Mouse (Mus musculus) frontal cortex, postnatal 36 days (tissue): ENCODE results near the gene Cnga2.
"Not testable (repeated sequence)": the region's sequence is repeated elsewhere in the genome, so short reads cannot be mapped to it uniquely, and the experiment has no call there.

Source experiments
- DNase-seq, 2 experiments: peaks; one replicate each; pipeline ENCODE4 v3.0.0; 2022; ENCODE audit warnings: low spot score in 2 of 2

The Cnga2 gene

DNA sequence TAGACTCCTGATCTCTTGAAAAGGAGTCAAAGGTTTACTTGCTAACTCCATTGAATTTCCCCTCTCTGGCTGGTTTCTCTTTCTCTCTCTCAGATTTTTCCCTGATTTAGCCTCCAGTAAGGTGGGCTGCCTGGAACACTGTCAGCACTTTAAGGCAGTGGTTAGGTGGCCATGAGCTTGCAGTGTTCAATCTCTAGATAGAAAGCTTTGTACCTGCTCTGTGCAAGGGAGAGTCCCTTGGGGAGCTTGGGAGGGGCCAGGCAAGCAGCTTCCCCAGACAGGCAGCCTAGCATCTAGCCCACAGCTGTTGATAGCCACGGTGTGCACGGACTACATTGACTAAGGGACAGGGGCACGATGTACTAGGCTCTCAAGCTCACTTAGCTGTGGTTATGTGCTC, at the start of gene Cnga2:
TSS of gene Cnga2 (plus strand) at position 301 of the 400 bp plus-strand sequence.
- DNase-seq = no peak

- peak; percentile 38 to 55 for DNase-seq
These were observed 45.0 kb upstream of the Cnga2 start for GRCm38 (mm10) chrX:71946631-71947030.

DNA sequence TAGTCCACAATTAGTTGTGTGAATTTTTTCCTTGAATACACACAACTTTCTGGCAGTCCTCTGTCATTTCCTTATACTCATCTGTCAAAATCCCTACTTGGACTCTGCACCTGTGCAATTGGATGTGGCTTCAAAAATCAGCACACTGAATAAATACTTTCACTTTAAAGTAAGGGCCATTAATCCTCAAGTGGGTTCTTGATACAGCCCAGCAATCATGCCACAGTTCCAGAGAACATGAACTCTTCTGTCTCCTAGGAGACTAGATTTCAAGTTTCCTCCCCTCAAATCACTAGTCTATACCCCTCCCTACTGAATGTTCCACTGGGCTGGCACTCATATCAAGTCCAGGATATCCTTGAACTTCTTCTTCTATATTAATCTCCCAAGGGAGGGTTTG, 33.3 kb upstream of the Cnga2 start:
- DNase-seq = no peak

GRCm38 (mm10) chrX:71962073-71963051, 29.3 kb upstream of the Cnga2 start, which contains the start of gene Prrg3:
Gene Prrg3 (plus strand): TSS chrX:71962624.
- peak; percentile 9 to 32 for DNase-seq

- peak; percentile 11 for DNase-seq
These were observed 28.3 kb upstream of the Cnga2 start for GRCm38 (mm10) chrX:71963275-71963912.

GRCm38 (mm10) chrX:71968216-71968615, 23.4 kb upstream of the Cnga2 start:
- DNase-seq = no peak

- DNase-seq = peak; percentile 24 to 71
These were observed 22.8 kb upstream of the Cnga2 start for GRCm38 (mm10) chrX:71968816-71969215.

GRCm38 (mm10) chrX:71971325-71971724, 20.3 kb upstream of the Cnga2 start:
- DNase-seq = no peak

DNA sequence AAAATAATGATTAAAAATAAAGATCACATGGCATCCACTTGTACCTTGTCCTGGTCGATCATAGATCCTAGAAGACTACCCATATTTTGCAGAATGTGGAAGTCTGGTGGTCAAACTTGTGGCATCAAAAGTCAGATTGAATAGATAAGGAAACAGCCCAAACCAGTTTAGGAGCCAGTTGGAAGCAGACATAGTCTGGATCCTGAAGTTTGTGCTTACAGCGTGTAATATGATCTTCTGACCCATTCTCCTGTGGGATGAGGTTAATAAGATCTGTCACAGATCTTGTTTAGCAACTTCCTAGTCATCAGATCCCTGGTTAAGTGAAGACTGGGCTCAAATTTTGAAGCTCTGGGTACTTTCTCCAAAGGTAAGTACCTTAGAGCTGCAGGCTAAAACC, 19.0 kb upstream of the Cnga2 start, which contains the start of gene Fate1:
TSS of gene Fate1 (plus strand) at position 301 of the 400 bp plus-strand sequence.
- DNase-seq = no peak

DNA sequence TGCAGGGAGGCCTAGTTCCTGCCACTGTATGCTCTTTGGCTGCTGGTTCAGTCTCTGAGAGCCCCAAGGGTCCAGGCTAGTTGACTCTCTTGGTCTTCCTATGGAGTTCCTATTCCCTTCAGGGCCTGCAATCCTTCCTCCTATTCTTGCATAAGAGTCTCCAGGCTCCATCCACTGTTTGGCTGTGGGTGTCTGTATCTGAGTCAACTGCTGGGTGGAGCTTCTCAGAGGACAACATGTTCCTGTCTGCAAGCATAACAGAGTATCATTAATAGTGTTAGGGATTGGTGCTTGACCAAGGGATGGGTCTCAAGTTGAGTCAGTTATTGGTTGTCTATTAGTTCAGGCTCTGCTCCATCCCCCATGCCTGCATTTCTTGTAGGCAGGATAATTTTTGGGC, 14.0 kb upstream of the Cnga2 start:
- DNase-seq = not testable (repeated sequence)

DNA sequence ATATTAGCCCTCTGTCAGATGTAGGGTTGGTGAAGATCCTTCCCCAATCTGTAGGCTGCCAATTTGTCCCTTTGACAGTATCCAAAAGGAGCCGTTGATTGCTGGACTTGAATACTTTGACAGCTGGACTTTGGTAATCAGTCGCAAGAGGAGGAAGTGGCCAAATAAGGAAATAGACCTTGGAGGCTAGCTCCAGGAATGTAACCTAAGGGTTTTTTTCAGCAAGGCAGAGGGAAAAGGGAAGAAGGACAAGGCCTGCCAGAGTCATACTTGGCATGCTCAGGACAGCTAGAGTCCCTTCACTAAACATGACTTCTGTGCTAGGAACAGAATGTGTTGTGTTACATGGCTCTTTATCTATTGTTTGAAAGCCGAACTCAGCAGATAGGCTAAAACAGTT, 11.2 kb upstream of the Cnga2 start:
- DNase-seq = no peak

DNA sequence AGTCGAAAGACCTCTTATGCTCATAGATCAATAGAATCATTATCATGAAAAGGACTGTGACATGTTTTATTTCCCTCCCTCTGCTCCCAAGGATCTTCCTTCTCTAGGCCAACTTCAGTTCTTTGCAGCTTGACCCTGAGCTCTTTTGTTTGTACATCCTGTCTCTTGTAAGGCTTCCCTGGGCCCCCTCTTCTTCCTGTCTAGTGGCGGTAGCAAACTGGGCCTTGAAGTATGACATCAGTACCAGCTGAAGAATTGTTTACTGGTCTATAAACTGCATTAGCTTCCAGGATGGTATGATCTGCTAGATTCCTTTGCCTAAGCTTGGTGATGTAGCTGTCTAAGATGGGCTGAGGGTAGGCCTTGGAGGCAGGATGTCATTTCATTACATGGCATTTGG, 10.3 kb upstream of the Cnga2 start:
- DNase-seq = no peak

DNA sequence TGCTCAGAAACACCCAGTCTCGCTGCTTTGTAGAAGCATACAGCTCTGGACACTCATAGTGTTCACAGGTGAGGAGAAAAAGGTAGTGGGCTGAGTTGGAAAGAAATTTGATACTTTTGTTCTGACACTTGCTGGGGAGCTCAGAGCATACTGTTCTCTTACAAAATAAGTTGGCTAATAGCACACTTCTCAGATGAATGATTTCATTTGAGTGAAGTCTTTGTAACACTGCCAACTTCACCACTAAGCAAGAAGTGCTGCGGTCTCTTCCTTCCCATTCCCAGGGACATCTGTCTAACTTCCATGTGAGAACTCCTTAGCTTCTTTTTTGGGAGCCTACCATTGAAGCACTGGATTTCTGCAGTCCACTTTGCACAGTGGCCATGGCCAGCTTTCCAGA, 8.4 kb upstream of the Cnga2 start:
- no peak for DNase-seq

DNA sequence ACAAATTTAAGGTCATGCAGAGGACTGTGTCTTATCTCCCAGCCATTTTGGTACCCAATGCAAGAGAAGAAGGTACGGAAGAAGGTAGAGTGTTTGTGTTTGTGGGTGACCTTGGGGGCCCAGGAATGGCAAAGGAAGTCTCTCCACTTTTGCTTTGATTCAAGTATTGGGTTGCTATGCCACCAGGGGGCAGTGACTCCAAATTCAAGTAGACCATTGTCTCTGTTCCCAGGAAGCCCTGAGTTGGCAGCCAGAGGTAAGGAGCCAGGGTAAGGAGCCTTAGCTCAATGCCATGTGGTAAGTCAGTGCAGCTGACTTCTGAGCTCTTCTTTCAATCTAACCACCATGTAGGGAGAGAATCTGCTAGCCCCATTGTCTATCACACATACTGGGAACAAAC, 7.9 kb upstream of the Cnga2 start:
- peak in 1 of 2 experiments; percentile 9 for DNase-seq

DNA sequence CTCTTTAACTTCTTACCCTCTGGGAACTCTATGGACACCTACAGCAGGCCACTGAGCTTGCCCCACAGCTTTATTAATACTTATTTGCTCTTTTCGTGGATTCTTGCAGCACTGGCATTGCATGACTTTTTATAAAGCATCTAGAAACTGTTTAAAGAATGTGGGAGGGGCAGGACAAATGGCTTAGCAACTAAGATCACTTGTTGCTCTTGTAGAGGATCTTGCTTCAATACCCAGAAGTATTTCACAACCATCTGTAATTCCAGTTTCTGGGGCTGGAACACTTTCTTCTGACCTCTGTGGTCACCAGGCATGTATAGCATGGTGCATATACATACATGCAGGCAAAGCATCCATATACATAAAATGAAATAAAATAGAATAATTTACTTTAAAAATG, 4.3 kb downstream of the Cnga2 start:
- no peak for DNase-seq

GRCm38 (mm10) chrX:72009930-72010329, 18.3 kb downstream of the Cnga2 start:
- no peak for DNase-seq

- DNase-seq = peak; percentile 21 to 49
These were observed 20.6 kb downstream of the Cnga2 start for GRCm38 (mm10) chrX:72012236-72012635.

- DNase-seq = peak; percentile 25 to 36
These were observed 21.2 kb downstream of the Cnga2 start for GRCm38 (mm10) chrX:72012804-72013203.

- no peak for DNase-seq
These were observed 30.6 kb downstream of the Cnga2 start for GRCm38 (mm10) chrX:72022241-72022640.

GRCm38 (mm10) chrX:72022750-72023398, 31.2 kb downstream of the Cnga2 start:
- peak; percentile 11 to 58 for DNase-seq

- DNase-seq = peak in 1 of 2 experiments; percentile 10
These were observed 31.9 kb downstream of the Cnga2 start for GRCm38 (mm10) chrX:72023542-72023941.

GRCm38 (mm10) chrX:72044056-72044455, 52.4 kb downstream of the Cnga2 start:
- no peak for DNase-seq
